29 mouse cellular contexts compared by ENCODE assay signal in the genomic region with DNA sequence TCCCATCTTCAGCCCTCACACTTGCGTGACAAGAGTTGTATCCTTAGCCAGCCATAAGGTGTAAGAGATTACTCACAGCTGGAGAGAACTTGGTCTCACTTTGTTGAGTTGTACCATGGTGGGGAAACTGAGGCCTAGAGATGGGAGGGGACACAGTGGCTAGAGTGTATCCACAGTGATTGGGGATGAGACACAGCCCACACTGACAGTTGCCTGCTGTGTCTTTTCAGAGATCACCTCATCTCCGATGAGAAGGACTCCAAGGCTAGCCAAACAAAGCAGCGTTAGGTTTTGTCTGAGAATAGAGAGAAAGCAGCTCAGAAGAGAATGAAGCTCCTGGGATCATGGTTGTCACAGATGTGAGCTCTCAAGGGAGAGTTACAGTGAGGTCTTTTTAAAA. TPM values are rescaled to one million over a fixed set of nuclear protein-coding genes. Genes with fewer than 3 reads are reported as not detected.
"Had no signal": no experiment of that assay in that cellular context is flagged by ENCODE, and none has a peak within 500 bp of the region (broad histone marks: within the 10 kb centered on the region; RNA-seq: fewer than 3 reads in every experiment).

No protein-coding gene starts in this region.

- H3K27me3 ChIP-seq: limb, embryonic 12.5 days; limb, embryonic 15.5 days; neural tube, embryonic 12.5 days; neural tube, embryonic 15.5 days had no signal

- ATAC-seq: intestine, postnatal 0 days; liver, postnatal 0 days had no signal

- H3K36me3 ChIP-seq: limb, embryonic 12.5 days; limb, embryonic 15.5 days; neural tube, embryonic 12.5 days; neural tube, embryonic 15.5 days had no signal

- H3K9me3 ChIP-seq: limb, embryonic 12.5 days; limb, embryonic 15.5 days; neural tube, embryonic 12.5 days; neural tube, embryonic 15.5 days had no signal

- H3K27ac ChIP-seq: kidney, postnatal 0 days; limb, embryonic 12.5 days; limb, embryonic 15.5 days; liver, embryonic 14.5 days; neural tube, embryonic 12.5 days; neural tube, embryonic 15.5 days; stomach, postnatal 0 days had no signal

- DNase-seq: kidney, adult 2 months; kidney, postnatal 36 days; left cerebral cortex, postnatal 4 days; liver, postnatal 0 days; midbrain, embryonic 14.5 days; right cerebral cortex, adult 18-20 months; right cerebral cortex, postnatal 14 days; right cerebral cortex, postnatal 4 days; thymus, adult 2 months; thymus, postnatal 14 days had no signal

- H3K4me3 ChIP-seq: limb, embryonic 12.5 days; limb, embryonic 15.5 days; neural tube, embryonic 12.5 days; neural tube, embryonic 15.5 days had no signal

- H3K4me2 ChIP-seq: limb, embryonic 12.5 days; limb, embryonic 15.5 days; liver, embryonic 11.5 days; midbrain, embryonic 11.5 days; neural tube, embryonic 12.5 days; neural tube, embryonic 15.5 days had no signal

- H3K9ac ChIP-seq: limb, embryonic 12.5 days; limb, embryonic 15.5 days; liver, embryonic 14.5 days; liver, postnatal 0 days; neural tube, embryonic 12.5 days; neural tube, embryonic 15.5 days had no signal

- H3K4me1 ChIP-seq: limb, embryonic 12.5 days; limb, embryonic 15.5 days; neural tube, embryonic 12.5 days; neural tube, embryonic 15.5 days had no signal

RNA-seq across cellular contexts. Expression of gene Slc36a2, which starts 5.3 kb away (rescaled TPM):
- total RNA-seq: megakaryocyte-erythroid progenitor cell, adult 5-6 weeks had no signal
- polyA plus RNA-seq: intestine, postnatal 0 days; midbrain, embryonic 11.5 days had no signal

RNA-seq across cellular contexts. Expression of gene Slc36a3, which starts 38.7 kb away (rescaled TPM):
- total RNA-seq: layer of hippocampus, postnatal 14 days; left cerebral cortex, adult 8-10 months; left cerebral cortex, postnatal 14 days; left cerebral cortex, postnatal 4 days; megakaryocyte progenitor cell, adult 5-6 weeks; megakaryocyte-erythroid progenitor cell, adult 5-6 weeks; midbrain, postnatal 0 days had no signal
- polyA plus RNA-seq: intestine, embryonic 14.5 days; intestine, postnatal 0 days; kidney, embryonic 14.5 days; kidney, postnatal 0 days; limb, embryonic 12.5 days; limb, embryonic 15.5 days; liver, embryonic 11.5 days; liver, embryonic 14.5 days; liver, postnatal 0 days; midbrain, embryonic 11.5 days; midbrain, embryonic 14.5 days; midbrain, postnatal 0 days; neural tube, embryonic 12.5 days; neural tube, embryonic 15.5 days; stomach, embryonic 14.5 days had no signal
